Mouse (Mus musculus) T-helper 2 cell (primary cell): ENCODE measurements around the gene Ccdc184.

Experiments used
- in situ Hi-C: fragments of 300-600 bp; cut with MboI, MseI; formaldehyde crosslinking; loops from one replicate; pipeline ENCODE4 v1.15.1; 2025; ENCODE audit warnings: high pct_unique_total_duplicates

The Ccdc184 gene

GRCm38 (mm10) chr15:98155272-98155671, 11.7 kb upstream of the Ccdc184 start:
- in situ Hi-C loops, result no loop called here

GRCm38 (mm10) chr15:98155944-98156343, 11.0 kb upstream of the Ccdc184 start:
- in situ Hi-C loops, result no loop called here

DNA sequence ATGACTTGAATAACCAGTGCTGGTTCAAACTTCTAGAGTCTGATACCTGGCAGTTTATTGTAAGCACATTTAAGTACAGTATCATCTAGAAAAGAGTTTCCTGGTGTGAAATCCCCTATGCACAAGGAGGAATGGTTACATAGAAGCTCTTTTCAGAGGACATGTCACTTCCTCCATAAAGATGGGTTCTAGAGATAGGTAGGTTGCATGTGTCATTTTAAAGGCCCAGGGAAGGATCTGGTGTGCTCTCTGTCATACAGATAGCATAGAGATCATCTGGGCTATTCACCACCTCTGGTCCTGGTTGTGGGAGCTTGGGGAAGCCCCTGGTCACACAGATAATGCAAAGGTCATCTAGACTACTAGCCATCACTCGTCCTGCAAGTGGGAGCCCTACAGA, 9.7 kb upstream of the Ccdc184 start:
- in situ Hi-C loops, result no loop called here

DNA sequence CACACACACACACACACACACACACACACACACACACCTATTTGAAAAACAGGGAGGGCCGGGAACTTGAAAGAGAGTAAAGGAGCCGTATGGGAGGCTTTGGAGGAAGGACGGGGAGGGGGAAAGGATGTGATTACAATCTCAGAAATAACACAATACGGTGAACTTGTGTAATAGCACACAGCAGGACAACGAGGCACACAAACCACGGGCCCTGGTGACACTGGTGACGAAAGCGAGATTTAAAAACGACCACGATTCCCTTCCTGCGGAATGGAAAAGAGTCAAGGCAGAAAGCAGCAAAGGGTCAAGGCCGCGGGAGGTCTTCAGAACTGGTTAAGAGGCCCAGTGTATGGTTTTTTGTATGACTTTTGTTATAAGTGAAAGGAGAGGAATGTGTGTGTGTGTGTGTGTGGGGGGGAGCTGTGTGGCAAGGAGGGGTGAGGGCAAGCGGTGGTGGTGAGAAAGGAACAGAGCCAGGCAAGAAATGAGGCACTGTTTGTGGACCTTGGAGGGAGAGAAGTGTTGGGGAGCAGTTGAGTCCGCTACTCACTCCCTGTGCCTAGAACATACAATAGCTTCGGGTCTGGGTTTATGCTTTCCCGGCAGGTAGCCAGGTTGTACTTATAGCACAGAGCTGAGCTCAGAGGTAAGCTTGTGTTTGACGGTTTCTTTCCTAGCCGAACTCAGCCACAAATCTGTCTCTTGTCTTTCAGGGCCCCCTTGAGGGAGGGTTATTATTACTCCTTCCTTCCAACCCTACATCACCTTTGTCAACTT, 5.7 kb upstream of the Ccdc184 start:
- in situ Hi-C loops, result no loop called here

GRCm38 (mm10) chr15:98162561-98162960, 4.4 kb upstream of the Ccdc184 start:
- in situ Hi-C loops, result no loop called here

DNA sequence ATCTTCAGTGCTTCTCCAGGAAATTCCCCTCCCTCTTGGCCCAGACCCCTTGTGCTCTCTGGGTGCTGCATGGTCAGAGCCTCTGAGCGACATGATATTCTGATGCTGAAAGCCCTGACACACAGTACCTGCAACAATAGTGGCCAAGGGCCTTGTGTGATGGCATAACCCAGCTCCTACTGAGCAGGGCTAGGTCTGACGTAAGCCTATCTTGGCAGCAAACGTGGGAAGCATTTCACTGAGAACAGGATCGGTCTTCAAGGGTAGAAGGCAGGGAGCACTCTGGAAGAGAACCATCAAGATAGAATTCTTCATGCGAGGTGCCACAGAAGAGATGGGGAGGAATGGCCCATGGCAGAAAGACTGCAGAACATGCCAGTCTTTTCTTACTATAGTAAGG, 1.4 kb upstream of the Ccdc184 start, which contains the start of gene Asb8:
Gene Asb8, minus strand, starts transcription at position 101 of the 400 bp plus-strand sequence.
- in situ Hi-C loops, result no loop called here

- in situ Hi-C loops, result no loop called here
These were observed 975 bp downstream of the Ccdc184 start for GRCm38 (mm10) chr15:98167645-98168621.

DNA sequence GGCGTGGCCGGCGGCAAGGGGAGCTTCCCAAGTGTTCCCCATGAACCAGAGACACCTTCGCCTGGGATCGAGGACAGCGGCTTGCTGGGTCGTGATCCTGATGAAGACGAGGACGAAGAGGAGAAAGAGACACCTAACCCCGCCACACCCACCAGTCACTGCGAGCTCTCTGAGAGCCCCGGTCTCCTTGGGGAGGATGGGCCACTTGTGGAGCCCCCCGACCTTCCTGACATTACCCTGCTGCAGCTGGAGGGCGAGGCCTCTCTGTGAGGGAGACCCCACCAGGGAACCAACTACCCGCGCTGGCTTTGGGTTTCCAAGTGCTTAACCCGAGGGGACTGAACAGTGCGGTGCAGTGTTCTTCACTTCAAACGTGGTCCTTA, 1.7 kb downstream of the Ccdc184 start:
- in situ Hi-C loops, result no loop called here

DNA sequence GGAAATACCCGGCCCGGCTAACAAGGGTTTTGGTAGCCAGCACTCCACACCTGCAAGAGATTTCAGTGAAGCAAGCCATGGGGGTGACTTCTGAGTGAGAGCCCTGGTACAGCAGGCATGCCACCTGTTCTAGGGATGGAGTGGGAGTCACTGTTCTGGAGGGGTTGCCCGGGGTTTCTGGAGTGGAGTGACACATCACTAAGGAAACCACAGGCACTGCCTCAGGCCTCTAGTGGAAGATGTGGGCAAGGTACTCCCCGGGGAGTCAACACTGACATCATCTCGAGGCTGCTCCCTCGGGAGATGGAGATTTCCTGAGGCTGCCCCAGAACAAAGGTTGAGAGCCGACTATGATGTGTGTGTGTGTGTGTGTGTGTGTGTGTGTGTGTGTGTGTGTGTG, 3.4 kb downstream of the Ccdc184 start:
- in situ Hi-C loops, result loop anchor here (10.0 kb wide), 1 partner anchor 444 kb away; the partner anchor contains the start of gene Adcy6

GRCm38 (mm10) chr15:98170917-98171316, 4.0 kb downstream of the Ccdc184 start:
- in situ Hi-C loops, result loop anchor here (10.0 kb wide), 1 partner anchor 444 kb away; the partner anchor contains the start of gene Adcy6

DNA sequence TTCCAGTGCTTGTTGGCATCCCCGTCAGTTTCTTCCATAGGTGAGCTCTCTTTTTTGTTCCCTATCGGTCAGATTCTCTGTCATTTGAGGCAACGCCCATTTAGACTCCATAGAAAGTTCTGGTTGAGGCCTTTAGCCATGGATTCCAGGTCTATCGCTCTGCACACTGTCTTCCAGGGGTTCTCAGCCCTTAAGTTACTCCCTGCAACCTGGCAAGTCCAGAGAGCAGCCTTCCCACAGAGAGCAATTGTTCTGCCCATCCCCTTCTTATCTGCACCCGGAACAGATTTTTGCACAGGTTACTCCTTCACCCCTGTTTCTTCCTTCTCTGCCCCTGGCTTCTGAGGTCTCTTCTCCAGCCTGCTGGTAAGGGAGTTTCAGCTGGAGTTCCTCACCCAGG, 5.2 kb downstream of the Ccdc184 start:
- in situ Hi-C loops, result loop anchor here (10.0 kb wide), 1 partner anchor 443 kb away; the partner anchor contains the start of gene Adcy6

- in situ Hi-C loops, result loop anchor here (10.0 kb wide), 1 partner anchor 441 kb away; the partner anchor contains the start of gene Adcy6
These were observed 6.9 kb downstream of the Ccdc184 start for GRCm38 (mm10) chr15:98173821-98174220.

- in situ Hi-C loops, result loop anchor here (10.0 kb wide), 1 partner anchor 437 kb away; the partner anchor contains the start of gene Adcy6
These were observed 10.4 kb downstream of the Ccdc184 start for GRCm38 (mm10) chr15:98177320-98177719.

DNA sequence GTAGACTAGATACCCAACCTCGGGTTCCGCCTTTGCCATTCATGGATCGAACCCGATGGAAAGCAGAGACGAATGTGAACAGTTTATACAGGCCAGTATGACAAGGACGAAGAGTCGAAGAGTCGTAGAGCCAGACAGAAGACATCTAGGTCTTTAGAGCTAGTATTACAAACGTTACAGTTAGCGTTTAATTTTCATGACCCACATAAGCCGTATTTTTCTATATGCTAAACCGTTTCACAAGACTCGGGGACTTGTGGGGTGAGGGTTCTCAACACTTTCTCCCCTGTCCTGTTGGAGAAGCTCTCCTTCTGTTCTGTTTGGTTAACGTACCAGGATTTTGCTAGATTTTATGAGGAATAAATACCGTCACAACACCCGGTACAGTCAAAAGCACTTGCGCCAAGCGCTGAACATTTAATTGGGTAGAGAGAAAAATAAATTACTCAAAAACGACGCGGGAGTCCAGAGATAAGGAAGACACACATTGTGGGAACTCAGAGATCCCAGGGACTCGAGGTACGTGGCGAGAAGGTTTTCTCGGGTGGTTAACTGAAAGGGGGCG, 13.7 kb downstream of the Ccdc184 start:
- in situ Hi-C loops, result no loop called here

- in situ Hi-C loops, result no loop called here
These were observed 14.3 kb downstream of the Ccdc184 start for GRCm38 (mm10) chr15:98181132-98181711.

- in situ Hi-C loops, result no loop called here
These were observed 15.1 kb downstream of the Ccdc184 start for GRCm38 (mm10) chr15:98181856-98182570.

DNA sequence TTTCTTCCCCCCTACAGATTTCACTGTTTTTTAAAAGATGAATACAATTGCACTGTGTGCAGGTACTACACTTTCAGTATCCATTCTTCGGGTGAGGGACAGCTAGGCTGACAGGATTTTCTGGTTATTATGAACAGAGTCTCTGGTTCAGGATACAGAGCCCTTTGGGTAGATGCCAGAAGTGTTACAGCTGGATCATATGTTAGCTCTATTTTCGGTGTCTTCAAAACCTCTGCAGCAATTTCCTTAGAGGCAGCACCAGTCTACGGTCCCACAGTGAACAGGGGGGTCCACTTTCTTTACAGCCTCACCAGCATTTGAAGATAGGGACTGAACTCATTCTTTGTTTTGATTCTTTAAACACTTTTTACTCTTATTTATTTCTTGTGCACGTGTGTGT, 17.5 kb downstream of the Ccdc184 start:
- in situ Hi-C loops, result no loop called here

GRCm38 (mm10) chr15:98195442-98195841, 28.5 kb downstream of the Ccdc184 start, which contains the start of gene Olfr288:
Olfr288 (minus strand) TSS chr15:98195542.
- in situ Hi-C loops, result no loop called here

GRCm38 (mm10) chr15:98209676-98210075, 42.7 kb downstream of the Ccdc184 start:
- in situ Hi-C loops, result loop anchor here (10.0 kb wide), 1 partner anchor 1545 kb away; no protein-coding TSS in a partner anchor

DNA sequence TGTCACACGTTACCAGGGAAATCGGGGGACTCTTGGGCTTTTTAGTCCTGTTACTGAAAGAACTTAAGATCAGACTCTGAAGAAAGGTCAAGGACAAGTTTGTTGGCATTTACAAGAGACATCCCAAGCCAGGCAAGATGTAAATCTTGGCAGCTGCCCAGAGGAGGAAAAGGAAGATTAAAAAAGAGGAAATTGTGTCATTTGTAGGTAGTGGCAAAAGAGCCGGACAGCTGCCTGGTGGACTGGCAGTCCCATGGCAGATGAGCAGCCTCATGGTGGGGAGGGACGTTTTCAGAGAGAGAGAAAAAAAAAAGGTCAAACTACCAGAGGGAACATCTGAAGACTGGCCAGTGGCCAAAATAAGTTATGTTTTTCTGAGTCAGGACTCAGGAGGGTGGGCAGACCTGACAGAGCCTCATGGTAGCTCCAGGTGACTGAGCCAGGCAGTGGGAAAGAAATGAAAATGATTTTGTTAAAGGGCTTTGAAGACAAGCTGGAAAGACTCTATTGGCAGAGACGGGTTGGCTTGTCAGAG, 46.4 kb downstream of the Ccdc184 start:
- in situ Hi-C loops, result loop anchor here (10.0 kb wide), 1 partner anchor 1541 kb away; no protein-coding TSS in a partner anchor
